Mouse (Mus musculus) MEL (cell line): ENCODE measurements around the gene Cadps2.

Experiments used
- CHD2 ChIP-seq: IDR thresholded peaks from 2 replicates; pipeline ENCODE4 v1.6.1; 2011; ENCODE audit warnings: low read length, improper control_type of control experiment
- CTCF ChIP-seq, 3 experiments: IDR thresholded peaks in 2 of 3; conservative IDR thresholded peaks in 1 of 3; 2 replicates each; pipeline ENCODE4 v1.5.1; 2011 to 2012; ENCODE audit warnings: low read length in 3 of 3, low read depth in 2 of 3, mild to moderate bottlenecking in 2 of 3, improper control_type of control experiment in 1 of 3, inconsistent platforms in 1 of 3, mixed read lengths in 1 of 3, moderate library complexity in 1 of 3; ENCODE audit not compliant: control insufficient read depth in 1 of 3, insufficient read depth in 1 of 3, poor library complexity in 1 of 3, severe bottlenecking in 1 of 3
- ELF1 ChIP-seq: IDR thresholded peaks from 2 replicates; pipeline ENCODE4 v1.6.1; 2014; ENCODE audit warnings: low read depth, mild to moderate bottlenecking, inconsistent platforms, low read length, improper control_type of control experiment, moderate library complexity
- EP300 ChIP-seq, 2 experiments: IDR thresholded peaks; 2 replicates each; pipeline ENCODE4 v1.6.1; 2011; ENCODE audit warnings: improper control_type of control experiment in 2 of 2, low read length in 2 of 2, low read depth in 1 of 2, mild to moderate bottlenecking in 1 of 2
- ETS1 ChIP-seq: IDR thresholded peaks from 2 replicates; pipeline ENCODE4 v1.6.1; 2012; ENCODE audit warnings: low read depth, mild to moderate bottlenecking, inconsistent platforms, low read length, improper control_type of control experiment, moderate library complexity
- MYC ChIP-seq: IDR thresholded peaks from 2 replicates; pipeline ENCODE4 v1.6.1; 2011; ENCODE audit warnings: low read depth, mild to moderate bottlenecking, low read length, improper control_type of control experiment, moderate library complexity
- POLR2A ChIP-seq, 2 experiments: IDR thresholded peaks; 2 replicates each; pipeline ENCODE4 v1.6.1; 2011 to 2012; ENCODE audit warnings: low read length in 2 of 2, mild to moderate bottlenecking in 2 of 2, control low read depth in 1 of 2, improper control_type of control experiment in 1 of 2, low read depth in 1 of 2, moderate library complexity in 1 of 2; ENCODE audit not compliant: control insufficient read depth in 1 of 2, insufficient read depth in 1 of 2, poor library complexity in 1 of 2
- POLR2AphosphoS5 ChIP-seq: IDR thresholded peaks from 2 replicates; pipeline ENCODE4 v1.6.1; 2012; ENCODE audit warnings: low read depth, borderline replicate concordance, mild to moderate bottlenecking, inconsistent platforms, low read length, moderate library complexity, mixed read lengths
- TAL1 ChIP-seq: IDR thresholded peaks from 2 replicates; pipeline ENCODE4 v1.6.1; 2012; ENCODE audit warnings: mild to moderate bottlenecking, inconsistent platforms, low read length, moderate library complexity, mixed read lengths
- TBP ChIP-seq: IDR thresholded peaks from 2 replicates; pipeline ENCODE4 v1.8.0; 2011; ENCODE audit warnings: low read depth, low read length, improper control_type of control experiment
- USF1 ChIP-seq: IDR thresholded peaks from 2 replicates; pipeline ENCODE4 v1.6.1; 2014; ENCODE audit warnings: low read depth, mild to moderate bottlenecking, inconsistent platforms, low read length, improper control_type of control experiment, moderate library complexity

DNA sequence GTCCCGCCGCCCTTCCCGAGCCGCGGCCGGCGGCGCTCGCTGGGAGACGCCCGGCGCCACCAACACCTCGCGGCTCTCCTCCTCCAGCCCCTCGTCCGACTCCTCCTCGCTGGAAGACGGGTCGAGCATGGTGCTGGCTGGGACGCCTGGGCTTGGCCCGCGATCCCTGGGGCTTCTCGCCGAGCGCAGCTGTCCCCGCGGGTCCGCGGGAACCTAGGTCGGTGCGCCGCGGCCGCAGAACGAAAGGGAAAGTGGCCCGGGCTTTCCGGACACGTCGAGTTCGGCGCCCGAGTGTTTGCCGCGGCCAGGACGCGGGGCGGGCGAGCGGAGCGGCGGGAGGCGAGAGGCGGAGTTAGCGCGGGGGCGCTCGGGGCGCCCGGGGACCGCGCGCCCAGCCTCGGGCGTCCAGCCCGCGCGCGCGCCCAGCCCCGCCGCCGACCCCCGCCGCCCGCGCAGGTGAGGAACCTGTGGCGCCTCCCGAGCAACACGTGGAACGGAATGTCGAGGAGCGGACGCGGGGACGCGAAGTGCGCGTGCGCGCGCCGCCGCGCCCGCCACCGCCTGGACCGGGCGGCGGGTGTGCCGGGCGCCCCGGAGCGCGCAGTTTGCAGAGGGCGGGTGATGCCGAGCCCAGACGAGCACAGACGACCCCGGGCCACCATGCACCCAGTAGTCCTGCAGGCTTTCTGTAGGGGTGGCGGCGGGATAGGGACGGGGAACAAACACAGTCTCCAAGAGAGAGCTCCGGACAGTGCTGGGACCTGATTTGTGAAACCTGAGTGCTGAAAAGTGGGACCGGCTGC, at the start of gene Cadps2:
- no peak for TF ChIP-seq CTCF (IDR thresholded peaks at IDR 0.05 in 2 of 3, conservative IDR thresholded peaks at IDR 0.05 in 1 of 3; ENCODE audit: control insufficient read depth in 1 of 3, insufficient read depth in 1 of 3, low read depth in 2 of 3, low read length in 3 of 3, poor library complexity in 1 of 3, severe bottlenecking in 1 of 3)
- no peak for TF ChIP-seq USF1
- no peak for TF ChIP-seq MYC
- no peak for TF ChIP-seq POLR2AphosphoS5
- no peak for TF ChIP-seq ETS1
- no peak for TF ChIP-seq POLR2A (IDR thresholded peaks at IDR 0.05; ENCODE audit: control insufficient read depth in 1 of 2, insufficient read depth in 1 of 2, low read depth in 1 of 2, low read length in 2 of 2, poor library complexity in 1 of 2)
- TF ChIP-seq CHD2: no peak
- no peak for TF ChIP-seq TAL1
- no peak for TF ChIP-seq EP300 (IDR thresholded peaks at IDR 0.05; ENCODE audit: low read depth in 1 of 2, low read length in 2 of 2)
- no peak for TF ChIP-seq TBP
- TF ChIP-seq ELF1: no peak
